ENCODE assay signal across 18 mouse cellular contexts in genomic region chr19:58310334-58311315, GRCm38 (mm10).
DNase-seq lines count a peak whose midpoint lies in the region; ATAC-seq and TF ChIP-seq lines count a peak whose summit lies in the region.
"Had no signal": no experiment of that assay in that cellular context is flagged by ENCODE, and none has a peak within 500 bp of the region (broad histone marks: within the 10 kb centered on the region; RNA-seq: fewer than 3 reads in every experiment).

No protein-coding gene starts in this region.

- peak; percentile 26 for DNase-seq in liver, adult 2 months (ENCODE audit: extremely low read depth, low read depth, low spot score)
- no peak for DNase-seq in liver
- DNase-seq in cerebellum, adult 11 months, result no peak
- no peak for DNase-seq in layer of hippocampus, adult 18-20 months (ENCODE audit: low spot score in 2 of 2)
- DNase-seq: adrenal gland, adult 8-10 months; cerebellum, adult 8-10 months; heart, adult 2 months; right cerebral cortex, postnatal 14 days had no signal

- H3K36me3 ChIP-seq in forebrain, embryonic 16.5 days (ENCODE audit: control insufficient read depth, insufficient read depth), result no peaks in the 10 kb centered on the region
- H3K36me3 ChIP-seq in forebrain, embryonic 13.5 days (ENCODE audit: poor library complexity, severe bottlenecking), result no peaks in the 10 kb centered on the region
- H3K36me3 ChIP-seq in liver, adult 2 months (ENCODE audit: control insufficient read depth, insufficient read depth, low read length), result no peaks in the 10 kb centered on the region
- peaks cover 3% of the 10 kb centered on the region; the same call in 1 of the 2 replicates for H3K36me3 ChIP-seq in midbrain, embryonic 12.5 days
- no peaks in the 10 kb centered on the region for H3K36me3 ChIP-seq in neural tube, embryonic 14.5 days (ENCODE audit: control insufficient read depth, insufficient read depth, low read length)
- H3K36me3 ChIP-seq: embryonic facial prominence, embryonic 12.5 days; limb, embryonic 12.5 days; liver, embryonic 15.5 days had no signal

- H3K27ac ChIP-seq in forebrain, embryonic 16.5 days (ENCODE audit: low read length), result no peak overlapping the region
- no peak overlapping the region for H3K27ac ChIP-seq in forebrain, embryonic 13.5 days
- H3K27ac ChIP-seq in liver, adult 2 months (replicated peaks; ENCODE audit: insufficient read depth, low read depth, low read length), result no peak overlapping the region
- H3K27ac ChIP-seq in midbrain, embryonic 12.5 days (replicated peaks), result peak overlapping the region; percentile 70; the same call in 1 of the 2 replicates
- peak overlapping the region; percentile 69 for H3K27ac ChIP-seq in neural tube, embryonic 14.5 days (ENCODE audit: low read depth, low read length)
- H3K27ac ChIP-seq: embryonic facial prominence, embryonic 12.5 days; heart, adult 2 months; limb, embryonic 12.5 days; liver, embryonic 15.5 days; stomach, postnatal 0 days had no signal

- WGBS in forebrain, embryonic 16.5 days, result 50% methylated on average over 12 of the region's 12 CpGs
- 53% methylated on average over 12 of the region's 12 CpGs for WGBS in forebrain, embryonic 13.5 days
- WGBS in liver, adult 2 months, result 71% methylated on average over 12 of the region's 12 CpGs
- 56% methylated on average over 12 of the region's 12 CpGs for whole genome bisulfite sequencing in midbrain, embryonic 12.5 days
- 23% methylated on average over 12 of the region's 12 CpGs for WGBS in neural tube, embryonic 14.5 days

- no peaks in the 10 kb centered on the region for H3K27me3 ChIP-seq in forebrain, embryonic 16.5 days (replicated peaks; ENCODE audit: control insufficient read depth, insufficient read depth, low read length)
- no peaks in the 10 kb centered on the region for H3K27me3 ChIP-seq in forebrain, embryonic 13.5 days
- H3K27me3 ChIP-seq in liver, adult 2 months (ENCODE audit: control insufficient read depth, insufficient read depth, low read length), result no peaks in the 10 kb centered on the region
- no peaks in the 10 kb centered on the region for H3K27me3 ChIP-seq in midbrain, embryonic 12.5 days
- no peaks in the 10 kb centered on the region for H3K27me3 ChIP-seq in neural tube, embryonic 14.5 days (ENCODE audit: control insufficient read depth, insufficient read depth, low read length)
- H3K27me3 ChIP-seq: embryonic facial prominence, embryonic 12.5 days; limb, embryonic 12.5 days; liver, embryonic 15.5 days had no signal

- 0 out of 2 replicates have a peak, but pooled peaks have one; percentile 20 for ATAC-seq in forebrain, embryonic 16.5 days
- no peak for ATAC-seq in forebrain, embryonic 13.5 days
- no peak for ATAC-seq in midbrain, embryonic 12.5 days (ENCODE audit: low FRiP score, low read depth)
- peak; percentile 54; the same call in 1 of the 2 replicates for ATAC-seq in neural tube, embryonic 14.5 days (ENCODE audit: low read depth)
- ATAC-seq: inflammation-experienced regulatory T-cells, adult 6 months; lung, postnatal 0 days had no signal

- no peak overlapping the region for H3K9ac ChIP-seq in forebrain, embryonic 16.5 days (replicated peaks; ENCODE audit: low read depth, low read length)
- H3K9ac ChIP-seq in forebrain, embryonic 13.5 days, result no peak overlapping the region
- no peak overlapping the region for H3K9ac ChIP-seq in liver, adult 2 months (ENCODE audit: low read depth, low read length)
- no peak overlapping the region for H3K9ac ChIP-seq in midbrain, embryonic 12.5 days (replicated peaks)
- no peak overlapping the region for H3K9ac ChIP-seq in neural tube, embryonic 14.5 days (replicated peaks; ENCODE audit: low read depth, low read length)
- H3K9ac ChIP-seq: embryonic facial prominence, embryonic 12.5 days; limb, embryonic 12.5 days; liver, embryonic 15.5 days had no signal

- peaks cover 15% of the 10 kb centered on the region; the same call in 1 of the 2 replicates for H3K79me2 ChIP-seq in liver, adult 2 months (ENCODE audit: control insufficient read depth, insufficient read depth, low read length)

- no peak overlapping the region for H3K4me2 ChIP-seq in forebrain, embryonic 16.5 days (ENCODE audit: low read length)
- H3K4me2 ChIP-seq in forebrain, embryonic 13.5 days, result no peak overlapping the region
- H3K4me2 ChIP-seq in midbrain, embryonic 12.5 days (replicated peaks), result no peak overlapping the region
- no peak overlapping the region for H3K4me2 ChIP-seq in neural tube, embryonic 14.5 days (ENCODE audit: low read depth, low read length)
- H3K4me2 ChIP-seq: embryonic facial prominence, embryonic 12.5 days; limb, embryonic 12.5 days; liver, embryonic 15.5 days had no signal

- peaks cover 2% of the 10 kb centered on the region; the same call in 1 of the 2 replicates for H3K4me1 ChIP-seq in forebrain, embryonic 16.5 days (replicated peaks; ENCODE audit: control insufficient read depth, insufficient read depth, low read length)
- peaks cover 20% of the 10 kb centered on the region for H3K4me1 ChIP-seq in forebrain, embryonic 13.5 days
- H3K4me1 ChIP-seq in liver, adult 2 months (ENCODE audit: control insufficient read depth, insufficient read depth, low read length), result no peaks in the 10 kb centered on the region; the same call in 1 of the 2 replicates
- H3K4me1 ChIP-seq in midbrain, embryonic 12.5 days, result peaks cover 5% of the 10 kb centered on the region; the same call in 1 of the 2 replicates
- H3K4me1 ChIP-seq in neural tube, embryonic 14.5 days (ENCODE audit: control insufficient read depth, insufficient read depth, low read length), result peaks cover 15% of the 10 kb centered on the region
- H3K4me1 ChIP-seq: liver, embryonic 15.5 days had no signal

- TF ChIP-seq POLR2A in liver, adult 2 months (IDR thresholded peaks at IDR 0.05; ENCODE audit: extremely low read depth, insufficient read depth, low read length), result no peak

- H3K4me3 ChIP-seq in forebrain, embryonic 16.5 days (replicated peaks; ENCODE audit: low read length), result no peak overlapping the region
- H3K4me3 ChIP-seq in forebrain, embryonic 13.5 days, result no peak overlapping the region
- H3K4me3 ChIP-seq in liver, adult 2 months (ENCODE audit: insufficient read depth, low read depth, low read length), result no peak overlapping the region
- H3K4me3 ChIP-seq in midbrain, embryonic 12.5 days, result no peak overlapping the region
- no peak overlapping the region for H3K4me3 ChIP-seq in neural tube, embryonic 14.5 days (ENCODE audit: low read depth, low read length)
- H3K4me3 ChIP-seq: embryonic facial prominence, embryonic 12.5 days; heart, adult 2 months; limb, embryonic 12.5 days; liver, embryonic 15.5 days had no signal

- H3K9me3 ChIP-seq in forebrain, embryonic 16.5 days (ENCODE audit: control insufficient read depth, low read length), result peaks cover 6% of the 10 kb centered on the region
- peaks cover 13% of the 10 kb centered on the region for H3K9me3 ChIP-seq in forebrain, embryonic 13.5 days (replicated peaks)
- H3K9me3 ChIP-seq in midbrain, embryonic 12.5 days, result peaks cover 17% of the 10 kb centered on the region; the same call in 1 of the 2 replicates
- H3K9me3 ChIP-seq in neural tube, embryonic 14.5 days (ENCODE audit: control insufficient read depth, low read length), result 0 out of 2 replicates have a peak, but pooled peaks cover 2% of the 10 kb centered on the region
- H3K9me3 ChIP-seq: liver, embryonic 15.5 days had no signal

- no peak for TF ChIP-seq CTCF in liver, adult 2 months (IDR thresholded peaks at IDR 0.05; ENCODE audit: low read depth, low read length)

Comparison
In these comparisons a context has a peak if more than half of its experiments do, and no peak if none do; other contexts are left out.
1. ATAC-seq: peak in forebrain, embryonic 16.5 days (single experiment) and neural tube, embryonic 14.5 days (single experiment); none in forebrain, embryonic 13.5 days (single experiment) and midbrain, embryonic 12.5 days (single experiment).
2. H3K27ac ChIP-seq: peak in midbrain, embryonic 12.5 days (single experiment) and neural tube, embryonic 14.5 days (single experiment); none in forebrain, embryonic 16.5 days (single experiment), forebrain, embryonic 13.5 days (single experiment) and liver, adult 2 months (single experiment).